Mouse (Mus musculus) c-Kit-positive CD71-negative TER-119-negative erythroid progenitor cells, embryonic 14.5 days (primary cell): Measurements from ENCODE around the gene Atf7ip.

Experiments
- DNase-seq: peaks from one replicate; pipeline ENCODE4 v3.0.0-alpha.2; 2013; ENCODE audit warnings: low read depth

Gene Atf7ip

GRCm38 (mm10) chr6:136524751-136525150, 18.8 kb downstream of the Atf7ip start:
- no peak for DNase-seq

GRCm38 (mm10) chr6:136525567-136525966, 19.6 kb downstream of the Atf7ip start:
- no peak for DNase-seq

- no peak for DNase-seq
Measured at GRCm38 (mm10) chr6:136529156-136529555, 23.2 kb downstream of the Atf7ip start.

GRCm38 (mm10) chr6:136531792-136532230, 25.8 kb downstream of the Atf7ip start:
- no peak for DNase-seq

- DNase-seq, result peak; percentile 53
Measured at GRCm38 (mm10) chr6:136532535-136533291, 26.7 kb downstream of the Atf7ip start.

- DNase-seq, result no peak
Measured at GRCm38 (mm10) chr6:136533804-136534203, 27.8 kb downstream of the Atf7ip start.

- DNase-seq, result no peak
Measured at GRCm38 (mm10) chr6:136534444-136534843, 28.5 kb downstream of the Atf7ip start.

GRCm38 (mm10) chr6:136535176-136535575, 29.2 kb downstream of the Atf7ip start:
- DNase-seq, result no peak

- DNase-seq, result no peak
Measured at GRCm38 (mm10) chr6:136536121-136536520, 30.2 kb downstream of the Atf7ip start.

GRCm38 (mm10) chr6:136541350-136541749, 35.4 kb downstream of the Atf7ip start:
- no peak for DNase-seq

GRCm38 (mm10) chr6:136542105-136542504, 36.1 kb downstream of the Atf7ip start:
- DNase-seq, result no peak

GRCm38 (mm10) chr6:136543164-136543563, 37.2 kb downstream of the Atf7ip start:
- no peak for DNase-seq

GRCm38 (mm10) chr6:136545284-136545870, 39.4 kb downstream of the Atf7ip start:
- no peak for DNase-seq

GRCm38 (mm10) chr6:136546286-136546685, 40.3 kb downstream of the Atf7ip start:
- no peak for DNase-seq

GRCm38 (mm10) chr6:136546987-136547386, 41.0 kb downstream of the Atf7ip start:
- no peak for DNase-seq

- DNase-seq, result no peak
Measured at GRCm38 (mm10) chr6:136548041-136548770, 42.2 kb downstream of the Atf7ip start.

GRCm38 (mm10) chr6:136548796-136549195, 42.8 kb downstream of the Atf7ip start:
- DNase-seq, result no peak

- no peak for DNase-seq
Measured at GRCm38 (mm10) chr6:136549606-136550005, 43.6 kb downstream of the Atf7ip start.

- peak; percentile 51 for DNase-seq
Measured at GRCm38 (mm10) chr6:136550596-136551304, 44.8 kb downstream of the Atf7ip start.

- no peak for DNase-seq
Measured at GRCm38 (mm10) chr6:136551550-136552109, 45.7 kb downstream of the Atf7ip start.

GRCm38 (mm10) chr6:136553156-136553555, 47.2 kb downstream of the Atf7ip start:
- DNase-seq, result no peak
